Mouse (Mus musculus): Measurements from ENCODE around the gene Frmd6.

- TF ChIP-seq POLR2A (IDR thresholded peaks at IDR 0.05; ENCODE audit: low read depth, low read length) (no peak), CTCF (IDR thresholded peaks at IDR 0.05; ENCODE audit: extremely low read depth, insufficient read length, insufficient replicate concordance, low read depth, low read length) (no peak)
Measured at GRCm38 (mm10) chr12:70800086-70800485, 25.2 kb upstream of the Frmd6 start.
